Mouse (Mus musculus): ENCODE measurements around the gene Lrmda. TPM values are rescaled to one million over a fixed set of nuclear protein-coding genes. Genes with fewer than 3 reads are reported as not detected.

Lrmda gene
- total and polyA plus RNA-seq, 3 experiments = 0.43 to 1.1 (median 1.0) TPM

- H3K36me3 ChIP-seq (ENCODE audit: control insufficient read depth, insufficient read depth, low read length) = no peaks in the 10 kb centered on the region
- WGBS = 79% methylated on average over 2 of the region's 2 CpGs
- TF ChIP-seq CTCF (IDR thresholded peaks at IDR 0.05) = no peak
- no peaks in the 10 kb centered on the region for H3K27me3 ChIP-seq (ENCODE audit: control insufficient read depth, insufficient read depth, low read length)
- H3K27ac ChIP-seq = no peak overlapping the region
- H3K79me2 ChIP-seq (replicated peaks; ENCODE audit: control insufficient read depth, insufficient read depth, low read length) = no peaks in the 10 kb centered on the region
- DNase-seq = no peak
- H3K9ac ChIP-seq (ENCODE audit: low read depth, low read length) = no peak overlapping the region
- no peak overlapping the region for H3K4me3 ChIP-seq
- intact Hi-C loops (cut with DNase I) = no loop called here
- no peaks in the 10 kb centered on the region; the same call in 1 of the 2 replicates for H3K4me1 ChIP-seq (ENCODE audit: control insufficient read depth, insufficient read depth, low read length)
Observed at GRCm38 (mm10) chr14:22700690-22701089, 681.2 kb downstream of the Lrmda start.

GRCm38 (mm10) chr14:22707958-22708701, 688.6 kb downstream of the Lrmda start:
- WGBS = 70% methylated on average over 9 of the region's 9 CpGs
- intact Hi-C loops (cut with DNase I) = no loop called here
- DNase-seq = no peak

GRCm38 (mm10) chr14:22710071-22710661, 690.7 kb downstream of the Lrmda start:
- 80% methylated on average over 6 of the region's 6 CpGs for whole genome bisulfite sequencing
- Histone ChIP-seq H3K9ac (ENCODE audit: low read depth, low read length) (no peak overlapping the region), H3K27me3 (ENCODE audit: control insufficient read depth, insufficient read depth, low read length) (no peaks in the 10 kb centered on the region), H3K4me3 (no peak overlapping the region), H3K79me2 (replicated peaks; ENCODE audit: control insufficient read depth, insufficient read depth, low read length) (no peaks in the 10 kb centered on the region), H3K4me1 (ENCODE audit: control insufficient read depth, insufficient read depth, low read length) (no peaks in the 10 kb centered on the region), H3K27ac (no peak overlapping the region), H3K36me3 (ENCODE audit: control insufficient read depth, insufficient read depth, low read length) (no peaks in the 10 kb centered on the region)
- TF ChIP-seq POLR2A (IDR thresholded peaks at IDR 0.05; ENCODE audit: insufficient read depth, low read depth, low read length) (no peak), CTCF (IDR thresholded peaks at IDR 0.05) (no peak), EP300 (IDR thresholded peaks at IDR 0.05; ENCODE audit: insufficient read depth, low read depth, low read length) (no peak)
- intact Hi-C loops (cut with DNase I) = no loop called here
- DNase-seq = no peak

More at GRCm38 (mm10) chr14:22707958-22708701, 688.6 kb downstream of the Lrmda start:
- no peaks in the 10 kb centered on the region for H3K79me2 ChIP-seq (replicated peaks; ENCODE audit: control insufficient read depth, insufficient read depth, low read length)
- no peaks in the 10 kb centered on the region for H3K27me3 ChIP-seq (ENCODE audit: control insufficient read depth, insufficient read depth, low read length)
- H3K36me3 ChIP-seq (ENCODE audit: control insufficient read depth, insufficient read depth, low read length) = no peaks in the 10 kb centered on the region
- no peaks in the 10 kb centered on the region for H3K4me1 ChIP-seq (ENCODE audit: control insufficient read depth, insufficient read depth, low read length)
- no peak for TF ChIP-seq CTCF (IDR thresholded peaks at IDR 0.05)
- no peak for TF ChIP-seq EP300 (IDR thresholded peaks at IDR 0.05; ENCODE audit: insufficient read depth, low read depth, low read length)
- no peak for TF ChIP-seq POLR2A (IDR thresholded peaks at IDR 0.05; ENCODE audit: insufficient read depth, low read depth, low read length)
- H3K27ac ChIP-seq = no peak overlapping the region
- H3K9ac ChIP-seq (ENCODE audit: low read depth, low read length) = no peak overlapping the region
- H3K4me3 ChIP-seq = no peak overlapping the region

GRCm38 (mm10) chr14:22712388-22712787, 692.9 kb downstream of the Lrmda start:
- TF ChIP-seq POLR2A (IDR thresholded peaks at IDR 0.05; ENCODE audit: insufficient read depth, low read depth, low read length) = no peak
- no peak for TF ChIP-seq CTCF (IDR thresholded peaks at IDR 0.05)
- TF ChIP-seq EP300 (IDR thresholded peaks at IDR 0.05; ENCODE audit: insufficient read depth, low read depth, low read length) = no peak
- H3K4me1 ChIP-seq (ENCODE audit: control insufficient read depth, insufficient read depth, low read length) = no peaks in the 10 kb centered on the region
- no peak for DNase-seq
- intact Hi-C loops (cut with DNase I) = no loop called here
- H3K4me3 ChIP-seq = no peak overlapping the region
- no peak overlapping the region for H3K27ac ChIP-seq
- H3K36me3 ChIP-seq (ENCODE audit: control insufficient read depth, insufficient read depth, low read length) = no peaks in the 10 kb centered on the region
- H3K9ac ChIP-seq (ENCODE audit: low read depth, low read length) = no peak overlapping the region
- no peaks in the 10 kb centered on the region for H3K27me3 ChIP-seq (ENCODE audit: control insufficient read depth, insufficient read depth, low read length)
- H3K79me2 ChIP-seq (replicated peaks; ENCODE audit: control insufficient read depth, insufficient read depth, low read length) = no peaks in the 10 kb centered on the region

- Histone ChIP-seq H3K9ac (ENCODE audit: low read depth, low read length) (no peak overlapping the region), H3K36me3 (ENCODE audit: control insufficient read depth, insufficient read depth, low read length) (no peaks in the 10 kb centered on the region), H3K27me3 (ENCODE audit: control insufficient read depth, insufficient read depth, low read length) (no peaks in the 10 kb centered on the region), H3K79me2 (replicated peaks; ENCODE audit: control insufficient read depth, insufficient read depth, low read length) (no peaks in the 10 kb centered on the region), H3K27ac (no peak overlapping the region), H3K4me1 (ENCODE audit: control insufficient read depth, insufficient read depth, low read length) (no peaks in the 10 kb centered on the region), H3K4me3 (no peak overlapping the region)
- 68% methylated on average over 6 of the region's 6 CpGs for WGBS
- intact Hi-C loops (cut with DNase I) = no loop called here
- no peak for DNase-seq
- TF ChIP-seq POLR2A (IDR thresholded peaks at IDR 0.05; ENCODE audit: insufficient read depth, low read depth, low read length) (no peak), CTCF (IDR thresholded peaks at IDR 0.05) (no peak), EP300 (IDR thresholded peaks at IDR 0.05; ENCODE audit: insufficient read depth, low read depth, low read length) (no peak)
Observed at GRCm38 (mm10) chr14:22715581-22716378, 696.3 kb downstream of the Lrmda start.

GRCm38 (mm10) chr14:22719968-22720367, 700.5 kb downstream of the Lrmda start:
- no peaks in the 10 kb centered on the region for H3K36me3 ChIP-seq (ENCODE audit: control insufficient read depth, insufficient read depth, low read length)
- no peaks in the 10 kb centered on the region for H3K79me2 ChIP-seq (replicated peaks; ENCODE audit: control insufficient read depth, insufficient read depth, low read length)
- H3K4me3 ChIP-seq = no peak overlapping the region
- no peak overlapping the region for H3K9ac ChIP-seq (ENCODE audit: low read depth, low read length)
- DNase-seq = no peak
- no peak overlapping the region for H3K27ac ChIP-seq
- TF ChIP-seq CTCF (IDR thresholded peaks at IDR 0.05) (no peak), EP300 (IDR thresholded peaks at IDR 0.05; ENCODE audit: insufficient read depth, low read depth, low read length) (no peak), POLR2A (IDR thresholded peaks at IDR 0.05; ENCODE audit: insufficient read depth, low read depth, low read length) (no peak)
- peaks cover 2% of the 10 kb centered on the region; the same call in 1 of the 2 replicates for H3K27me3 ChIP-seq (ENCODE audit: control insufficient read depth, insufficient read depth, low read length)
- WGBS = 79% methylated on average over 1 of the region's 1 CpGs
- H3K4me1 ChIP-seq (ENCODE audit: control insufficient read depth, insufficient read depth, low read length) = no peaks in the 10 kb centered on the region
- intact Hi-C loops (cut with DNase I) = no loop called here

Measured in heart, adult 2 months (tissue).